Mouse (Mus musculus) small intestine, adult 2 months (tissue): ENCODE results near the gene Lpp.
A peak's percentile ranks its signal among the peaks of the same experiment; 100 is the strongest.

Experiments used
- CTCF ChIP-seq: fragments of 200-500 bp; IDR thresholded peaks from 2 replicates; pipeline ENCODE4 v1.5.1; 2012; ENCODE audit warnings: low read depth, mild to moderate bottlenecking, control low read depth, inconsistent platforms, low read length, moderate library complexity, mixed read lengths; ENCODE audit not compliant: insufficient replicate concordance, insufficient read length; ENCODE audit errors: extremely low read depth
- POLR2A ChIP-seq: fragments of 200-500 bp; IDR thresholded peaks from 2 replicates; pipeline ENCODE4 v1.6.1; 2012; ENCODE audit warnings: low read depth, mild to moderate bottlenecking, control low read depth, inconsistent platforms, low read length, moderate library complexity

DNA sequence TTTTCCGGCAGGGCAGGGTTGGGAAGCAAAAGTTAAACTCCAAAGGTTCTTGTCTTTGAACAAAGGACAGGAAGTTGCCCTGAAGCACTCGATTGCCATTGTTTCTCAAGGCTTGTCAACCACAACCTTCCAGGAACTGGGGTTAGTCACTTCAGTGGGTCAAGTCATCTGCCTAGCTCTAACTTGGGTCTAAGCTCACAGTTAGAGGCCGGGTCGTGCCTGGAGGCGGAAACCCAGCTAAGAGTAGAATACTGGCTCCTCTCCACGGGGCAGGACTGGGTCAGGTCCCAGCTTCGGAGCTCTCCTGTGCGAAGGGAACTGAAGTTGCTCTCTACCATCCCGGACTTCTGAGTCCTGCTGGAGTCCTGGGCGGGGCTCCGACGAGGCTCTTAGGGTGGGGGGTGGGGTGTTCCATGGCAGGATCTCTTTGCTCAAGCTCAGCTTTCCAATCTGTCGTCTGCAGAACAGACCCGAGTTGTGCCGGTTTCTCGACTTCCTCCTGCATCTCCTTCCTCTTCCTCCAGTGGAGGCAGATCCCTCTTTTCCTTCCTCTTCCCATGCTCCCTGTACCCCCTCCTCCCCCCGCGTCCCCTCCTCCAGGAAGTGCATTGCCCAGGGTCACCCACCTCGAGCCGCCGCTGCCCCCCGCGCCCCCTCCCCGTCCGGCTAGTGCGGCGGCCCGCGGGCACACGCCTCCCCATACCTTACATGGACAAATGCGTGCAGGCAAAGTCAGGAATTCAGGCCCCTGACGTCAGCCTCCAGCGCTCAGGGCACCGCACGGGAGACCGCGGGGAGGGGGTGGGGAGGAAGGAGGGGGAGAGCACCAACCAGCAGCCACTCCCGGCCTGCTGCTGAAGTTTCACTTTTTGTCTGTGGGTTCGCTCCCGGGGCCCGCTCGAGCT is at the start of gene Lpp:
- no peak for TF ChIP-seq CTCF
- TF ChIP-seq POLR2A: peak; percentile 40; the same call in 1 of the 2 replicates
